ENCODE assay signal across 25 mouse cellular contexts in the genomic region with DNA sequence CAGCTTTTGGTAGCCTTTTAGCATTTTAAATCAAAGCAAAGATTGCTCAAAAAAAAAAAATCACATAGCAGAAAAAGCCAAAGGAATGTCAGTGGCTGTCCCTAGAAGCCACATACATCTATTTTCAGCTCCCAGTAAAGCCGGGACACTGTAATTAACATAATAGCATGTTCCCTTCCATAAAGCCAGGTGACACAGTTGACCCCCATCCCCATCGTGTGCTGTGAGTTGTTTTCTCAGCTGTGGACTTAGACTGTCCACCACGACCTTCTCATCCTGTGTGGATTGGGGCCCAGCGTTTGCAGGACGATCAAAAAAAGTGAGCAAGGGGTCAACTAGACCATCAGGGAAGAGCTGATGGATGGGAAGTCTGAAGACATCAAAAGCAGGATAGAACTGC.
"Had no signal": no experiment of that assay in that cellular context is flagged by ENCODE, and none has a peak within 500 bp of the region (broad histone marks: within the 10 kb centered on the region; RNA-seq: fewer than 3 reads in every experiment).

No protein-coding gene starts in this region.

- H3K4me1 ChIP-seq: limb, embryonic 10.5 days; liver, embryonic 15.5 days had no signal

- H3K27me3 ChIP-seq: heart, embryonic 13.5 days; heart, embryonic 15.5 days; hindbrain, embryonic 13.5 days; hindbrain, embryonic 15.5 days; limb, embryonic 12.5 days; liver, embryonic 13.5 days; liver, embryonic 15.5 days had no signal

- H3K9ac ChIP-seq: heart, embryonic 13.5 days; heart, embryonic 15.5 days; hindbrain, embryonic 13.5 days; hindbrain, embryonic 15.5 days; limb, embryonic 12.5 days; liver, embryonic 13.5 days; liver, embryonic 15.5 days; liver, postnatal 0 days had no signal

- H3K9me3 ChIP-seq: heart, embryonic 13.5 days; heart, embryonic 15.5 days; hindbrain, embryonic 13.5 days; hindbrain, embryonic 15.5 days; limb, embryonic 10.5 days; limb, embryonic 12.5 days; liver, embryonic 13.5 days; liver, embryonic 15.5 days had no signal

- H3K27ac ChIP-seq: heart, adult 2 months; heart, embryonic 13.5 days; heart, embryonic 15.5 days; hindbrain, embryonic 13.5 days; hindbrain, embryonic 15.5 days; hindbrain, postnatal 0 days; limb, embryonic 10.5 days; limb, embryonic 12.5 days; liver, embryonic 13.5 days; liver, embryonic 15.5 days had no signal

- DNase-seq: gastrocnemius, postnatal 14 days; gastrocnemius, postnatal 36 days; heart, adult 11 months; heart, adult 2 months; heart, postnatal 14 days; heart, postnatal 36 days; kidney, adult 18-20 months; kidney, adult 8-10 months; kidney, postnatal 36 days; layer of hippocampus, adult 9-11 months; layer of hippocampus, postnatal 36 days; liver; liver, embryonic 13.5 days; liver, postnatal 0 days had no signal

- ATAC-seq: hindbrain, postnatal 0 days; intestine, embryonic 16.5 days; liver, postnatal 0 days had no signal

- H3K4me3 ChIP-seq: heart, adult 2 months; heart, embryonic 13.5 days; heart, embryonic 15.5 days; hindbrain, embryonic 13.5 days; hindbrain, embryonic 15.5 days; limb, embryonic 10.5 days; limb, embryonic 12.5 days; liver, embryonic 13.5 days; liver, embryonic 15.5 days had no signal

- H3K36me3 ChIP-seq: heart, embryonic 13.5 days; heart, embryonic 15.5 days; hindbrain, embryonic 13.5 days; hindbrain, embryonic 15.5 days; limb, embryonic 10.5 days; limb, embryonic 12.5 days; liver, embryonic 13.5 days; liver, embryonic 15.5 days had no signal

- H3K4me2 ChIP-seq: heart, embryonic 11.5 days; heart, embryonic 13.5 days; heart, embryonic 15.5 days; hindbrain, embryonic 13.5 days; hindbrain, embryonic 15.5 days; limb, embryonic 12.5 days; liver, embryonic 11.5 days; liver, embryonic 13.5 days; liver, embryonic 15.5 days had no signal
